Mouse (Mus musculus): ENCODE measurements at regions not wholly inside any gene's neighbourhood (a gene's known extent, or its start where the extent isn't known, plus 50 kb on each side); places are given as distances from the start of the nearest gene placed in this dataset.

GRCm38 (mm10) chr10:114857166-114857565, 55.1 kb upstream of the Trhde start:
- DNase-seq (ENCODE audit: extremely low spot score in 1 of 2, low spot score in 1 of 2) = no peak

- no peak for DNase-seq (ENCODE audit: extremely low spot score in 1 of 2, low spot score in 1 of 2)
Observed at GRCm38 (mm10) chr10:114852688-114853087, 50.6 kb upstream of the Trhde start.

All from frontal cortex, adult 2 months (tissue).